Mouse (Mus musculus) MEL (cell line): Measurements from ENCODE around the gene Fam124a. TPM values are rescaled to one million over a fixed set of nuclear protein-coding genes. Genes with fewer than 3 reads are reported as not detected.

Source experiments
- DNase-seq: peaks from one replicate; pipeline ENCODE4 v3.0.0; 2011; ENCODE audit warnings: low read depth, low spot score
- H3K27ac ChIP-seq: 2 replicates; pipeline ENCODE4 v1.5.1; 2012; ENCODE audit warnings: low read depth, mild to moderate bottlenecking, control low read depth, low read length, moderate library complexity; ENCODE audit not compliant: control insufficient read depth
- H3K27me3 ChIP-seq, 2 experiments: fragments of 150-350 bp in 1 of 2; sonication (generic) in 1 of 2; 2 replicates each; pipeline ENCODE4 v1.6.1; 2012; ENCODE audit warnings: low read length in 2 of 2, mild to moderate bottlenecking in 2 of 2, improper control_type of control experiment in 1 of 2, moderate library complexity in 1 of 2; ENCODE audit not compliant: insufficient read depth in 2 of 2, control insufficient read depth in 1 of 2
- H3K36me3 ChIP-seq, 2 experiments: 2 replicates each; pipeline ENCODE4 v1.6.1; 2012 to 2014; ENCODE audit warnings: low read length in 2 of 2, improper control_type of control experiment in 1 of 2, inconsistent platforms in 1 of 2, mild to moderate bottlenecking in 1 of 2; ENCODE audit not compliant: insufficient read depth in 2 of 2, control insufficient read depth in 1 of 2
- H3K4me1 ChIP-seq, 2 experiments: fragments of 150-350 bp in 1 of 2; sonication (generic) in 1 of 2; 2 replicates each; pipeline ENCODE4 v1.6.1; 2012; ENCODE audit warnings: low read length in 2 of 2, improper control_type of control experiment in 1 of 2, mild to moderate bottlenecking in 1 of 2; ENCODE audit not compliant: insufficient read depth in 2 of 2, control insufficient read depth in 1 of 2
- H3K4me3 ChIP-seq, 2 experiments: fragments of 150-350 bp in 1 of 2; sonication (generic) in 1 of 2; 2 replicates each; pipeline ENCODE4 v1.5.1; 2012; ENCODE audit warnings: low read depth in 2 of 2, low read length in 2 of 2, mild to moderate bottlenecking in 2 of 2, moderate library complexity in 2 of 2, control low read depth in 1 of 2, improper control_type of control experiment in 1 of 2; ENCODE audit not compliant: control insufficient read depth in 1 of 2, insufficient read depth in 1 of 2
- H3K79me2 ChIP-seq: 2 replicates; pipeline ENCODE4 v1.6.1; 2012; ENCODE audit warnings: mild to moderate bottlenecking, low read length, moderate library complexity; ENCODE audit not compliant: control insufficient read depth, poor library complexity, insufficient read depth
- H3K9ac ChIP-seq: 2 replicates; pipeline ENCODE4 v1.6.1; 2012; ENCODE audit warnings: low read depth, mild to moderate bottlenecking, control low read depth, low read length, moderate library complexity; ENCODE audit not compliant: control insufficient read depth, poor library complexity, severe bottlenecking
- H3K9me3 ChIP-seq: fragments of 150-350 bp; sonication (generic); replicated peaks from 2 replicates; pipeline ENCODE4 v1.6.1; 2012; ENCODE audit warnings: mild to moderate bottlenecking, low read length, improper control_type of control experiment, moderate library complexity; ENCODE audit not compliant: insufficient read depth
- CHD1 ChIP-seq: IDR thresholded peaks from 2 replicates; pipeline ENCODE4 v1.6.1; 2012; ENCODE audit warnings: low read depth, mild to moderate bottlenecking, inconsistent platforms, low read length, improper control_type of control experiment
- CTCF ChIP-seq, 3 experiments: IDR thresholded peaks in 2 of 3; conservative IDR thresholded peaks in 1 of 3; 2 replicates each; pipeline ENCODE4 v1.5.1; 2011 to 2012; ENCODE audit warnings: low read length in 3 of 3, low read depth in 2 of 3, mild to moderate bottlenecking in 2 of 3, improper control_type of control experiment in 1 of 3, inconsistent platforms in 1 of 3, mixed read lengths in 1 of 3, moderate library complexity in 1 of 3; ENCODE audit not compliant: control insufficient read depth in 1 of 3, insufficient read depth in 1 of 3, poor library complexity in 1 of 3, severe bottlenecking in 1 of 3
- HCFC1 ChIP-seq: IDR thresholded peaks from 2 replicates; pipeline ENCODE4 v1.6.1; 2012; ENCODE audit warnings: low read depth, mild to moderate bottlenecking, inconsistent platforms, low read length, improper control_type of control experiment, moderate library complexity
- JUND ChIP-seq: IDR thresholded peaks from 2 replicates; pipeline ENCODE4 v1.6.1; 2011; ENCODE audit warnings: low read depth, mild to moderate bottlenecking, improper control_type of control experiment, low read length
- KAT2A ChIP-seq: conservative IDR thresholded peaks from 2 replicates; pipeline ENCODE4 v1.6.1; 2012; ENCODE audit warnings: low read depth, low read length, improper control_type of control experiment, inconsistent platforms
- MAX ChIP-seq: IDR thresholded peaks from 2 replicates; pipeline ENCODE4 v1.6.1; 2011; ENCODE audit warnings: low read length, improper control_type of control experiment
- MAZ ChIP-seq: IDR thresholded peaks from 2 replicates; pipeline ENCODE4 v1.6.1; 2012; ENCODE audit warnings: low read depth, mild to moderate bottlenecking, inconsistent platforms, low read length, improper control_type of control experiment
- MYB ChIP-seq: IDR thresholded peaks from 2 replicates; pipeline ENCODE4 v1.6.1; 2011; ENCODE audit warnings: mild to moderate bottlenecking, low read depth, low read length, improper control_type of control experiment
- MYC ChIP-seq: IDR thresholded peaks from 2 replicates; pipeline ENCODE4 v1.6.1; 2011; ENCODE audit warnings: low read depth, mild to moderate bottlenecking, low read length, improper control_type of control experiment, moderate library complexity
- NELFE ChIP-seq: IDR thresholded peaks from 2 replicates; pipeline ENCODE4 v1.6.1; 2011; ENCODE audit warnings: low read depth, low read length, improper control_type of control experiment
- NRF1 ChIP-seq: IDR thresholded peaks from 2 replicates; pipeline ENCODE4 v1.6.1; 2014; ENCODE audit warnings: low read depth, mild to moderate bottlenecking, inconsistent platforms, low read length, improper control_type of control experiment, moderate library complexity; ENCODE audit not compliant: poor library complexity, insufficient read depth, severe bottlenecking
- POLR2AphosphoS5 ChIP-seq: IDR thresholded peaks from 2 replicates; pipeline ENCODE4 v1.6.1; 2012; ENCODE audit warnings: low read depth, borderline replicate concordance, mild to moderate bottlenecking, inconsistent platforms, low read length, moderate library complexity, mixed read lengths
- RAD21 ChIP-seq: IDR thresholded peaks from 2 replicates; pipeline ENCODE4 v1.6.1; 2011; ENCODE audit warnings: mild to moderate bottlenecking, low read depth, low read length, improper control_type of control experiment
- RCOR1 ChIP-seq: IDR thresholded peaks from 2 replicates; pipeline ENCODE4 v1.6.1; 2012; ENCODE audit warnings: low read depth, mild to moderate bottlenecking, inconsistent platforms, low read length, improper control_type of control experiment
- SIN3A ChIP-seq: IDR thresholded peaks from 2 replicates; pipeline ENCODE4 v1.6.1; 2012; ENCODE audit warnings: low read length, improper control_type of control experiment, inconsistent platforms
- SMC3 ChIP-seq: IDR thresholded peaks from 2 replicates; pipeline ENCODE4 v1.6.1; 2011; ENCODE audit warnings: low read depth, low read length, improper control_type of control experiment
- TAL1 ChIP-seq: IDR thresholded peaks from 2 replicates; pipeline ENCODE4 v1.6.1; 2012; ENCODE audit warnings: mild to moderate bottlenecking, inconsistent platforms, low read length, moderate library complexity, mixed read lengths
- UBTF ChIP-seq: IDR thresholded peaks from 2 replicates; pipeline ENCODE4 v1.6.1; 2012; ENCODE audit warnings: low read depth, mild to moderate bottlenecking, inconsistent platforms, low read length, improper control_type of control experiment, moderate library complexity, borderline replicate concordance; ENCODE audit not compliant: insufficient read depth
- USF2 ChIP-seq, 2 experiments: IDR thresholded peaks; 2 replicates each; pipeline ENCODE4 v1.6.1; 2011 to 2012; ENCODE audit warnings: improper control_type of control experiment in 2 of 2, low read length in 2 of 2, borderline replicate concordance in 1 of 2, inconsistent platforms in 1 of 2, low read depth in 1 of 2, mild to moderate bottlenecking in 1 of 2; ENCODE audit not compliant: insufficient read depth in 1 of 2
- ZC3H11A ChIP-seq: IDR thresholded peaks from 2 replicates; pipeline ENCODE4 v1.6.1; 2012; ENCODE audit warnings: low read depth, mild to moderate bottlenecking, inconsistent platforms, low read length, improper control_type of control experiment
- polyA plus RNA-seq, 2 experiments: library from polyadenylated mRNA; stranded (reverse) in 1 of 2; unstranded in 1 of 2; fragments of >175 nt in 1 of 2; fragments of >200 nt in 1 of 2; gene quantifications; 2 replicates each; pipeline versions ENCODE4 v1.2.1 to v1.2.4; 2012; ENCODE audit warnings: low replicate concordance in 2 of 2, low read depth in 1 of 2; ENCODE audit not compliant: insufficient read length in 2 of 2, insufficient read depth in 1 of 2, missing spikeins in 1 of 2
- total RNA-seq: library from RNA; depleted of rRNA; stranded (reverse); fragments of 300-350 nt; gene quantifications from 2 replicates; pipeline ENCODE4 v1.2.3, GENCODE M21; 2012

Fam124a gene
- total and polyA plus RNA-seq, 3 experiments = not detected

- H3K4me1 ChIP-seq = no peaks in the 10 kb centered on the region
- H3K36me3 ChIP-seq = no peaks in the 10 kb centered on the region
- no peak for DNase-seq
These were observed 83.6 kb downstream of the Fam124a start for GRCm38 (mm10) chr14:62639111-62639510.

GRCm38 (mm10) chr14:62639551-62639950, 84.0 kb downstream of the Fam124a start:
- Histone ChIP-seq H3K79me2 (no peaks in the 10 kb centered on the region), H3K4me1 (no peaks in the 10 kb centered on the region), H3K9me3 (no peaks in the 10 kb centered on the region), H3K27me3 (no peaks in the 10 kb centered on the region), H3K36me3 (no peaks in the 10 kb centered on the region), H3K27ac (no peak overlapping the region), H3K9ac (no peak overlapping the region), H3K4me3 (no peak overlapping the region)
- DNase-seq = no peak
- TF ChIP-seq SMC3 (no peak), POLR2AphosphoS5 (no peak), UBTF (no peak), ZC3H11A (no peak), CTCF (IDR thresholded peaks at IDR 0.05 in 2 of 3, conservative IDR thresholded peaks at IDR 0.05 in 1 of 3; ENCODE audit: control insufficient read depth in 1 of 3, insufficient read depth in 1 of 3, low read depth in 2 of 3, low read length in 3 of 3, poor library complexity in 1 of 3, severe bottlenecking in 1 of 3) (no peak)

More at GRCm38 (mm10) chr14:62639111-62639510, 83.6 kb downstream of the Fam124a start:
- Histone ChIP-seq H3K4me3 (no peak overlapping the region), H3K27me3 (no peaks in the 10 kb centered on the region), H3K9ac (no peak overlapping the region), H3K27ac (no peak overlapping the region), H3K9me3 (no peaks in the 10 kb centered on the region), H3K79me2 (no peaks in the 10 kb centered on the region)
- TF ChIP-seq NELFE = no peak
- TF ChIP-seq JUND = no peak
- TF ChIP-seq USF2 (IDR thresholded peaks at IDR 0.05; ENCODE audit: borderline replicate concordance in 1 of 2, insufficient read depth in 1 of 2, low read depth in 1 of 2, low read length in 2 of 2) = no peak
- no peak for TF ChIP-seq MAZ
- no peak for TF ChIP-seq UBTF
- peak in 1 of 3 experiments; percentile 5; a peak in 1 of 6 replicates for TF ChIP-seq CTCF (IDR thresholded peaks at IDR 0.05 in 2 of 3, conservative IDR thresholded peaks at IDR 0.05 in 1 of 3; ENCODE audit: control insufficient read depth in 1 of 3, insufficient read depth in 1 of 3, low read depth in 2 of 3, low read length in 3 of 3, poor library complexity in 1 of 3, severe bottlenecking in 1 of 3)
- TF ChIP-seq HCFC1 = no peak
- no peak for TF ChIP-seq NRF1
- TF ChIP-seq RCOR1 = no peak
- no peak for TF ChIP-seq MAX
- TF ChIP-seq RAD21 = peak; percentile 11
- TF ChIP-seq TAL1 = no peak
- TF ChIP-seq MYB = no peak
- TF ChIP-seq MYC = no peak
- TF ChIP-seq SIN3A = no peak
- no peak for TF ChIP-seq CHD1
- no peak for TF ChIP-seq KAT2A
